Mouse (Mus musculus) forebrain, embryonic 15.5 days (tissue): ENCODE measurements around the gene Arhgef25. TPM values are rescaled to one million over a fixed set of nuclear protein-coding genes. Genes with fewer than 3 reads are reported as not detected.

ENCODE experiments used
- ATAC-seq: fragments of 200-750 bp; cut with Nextera tagmentation; replicated peaks from 2 replicates; pipeline ENCODE4 v1.8.0; 2017; ENCODE audit warnings: mild to moderate bottlenecking, moderate TSS enrichment, moderate library complexity
- H3K27ac ChIP-seq: fragments of 300-500 bp; sonication (generic); replicated peaks from 2 replicates; pipeline ENCODE4 v1.5.1; 2015; ENCODE audit warnings: mild to moderate bottlenecking, inconsistent platforms
- H3K27me3 ChIP-seq: fragments of 300-500 bp; sonication (generic); 2 replicates; pipeline ENCODE4 v1.6.1; 2015; ENCODE audit warnings: inconsistent platforms
- H3K36me3 ChIP-seq: fragments of 300-500 bp; sonication (generic); 2 replicates; pipeline ENCODE4 v1.6.1; 2015; ENCODE audit warnings: mild to moderate bottlenecking, inconsistent platforms
- H3K4me1 ChIP-seq: fragments of 300-500 bp; sonication (generic); 2 replicates; pipeline ENCODE4 v1.6.1; 2015; ENCODE audit warnings: inconsistent platforms
- H3K4me2 ChIP-seq: fragments of 300-500 bp; sonication (generic); replicated peaks from 2 replicates; pipeline ENCODE4 v1.6.1; 2015; ENCODE audit warnings: mild to moderate bottlenecking, inconsistent platforms
- H3K4me3 ChIP-seq: fragments of 300-500 bp; sonication (generic); 2 replicates; pipeline ENCODE4 v1.5.1; 2015; ENCODE audit warnings: mild to moderate bottlenecking, inconsistent platforms
- H3K9ac ChIP-seq: fragments of 300-500 bp; sonication (generic); replicated peaks from 2 replicates; pipeline ENCODE4 v1.6.1; 2015; ENCODE audit warnings: mild to moderate bottlenecking, inconsistent platforms
- H3K9me3 ChIP-seq: fragments of 300-500 bp; sonication (generic); 2 replicates; pipeline ENCODE4 v1.6.1; 2016; ENCODE audit warnings: inconsistent platforms
- WGBS: fragments of 180-500 bp; shearing (Covaris S2); methylation state at CpG from one replicate; pipeline ENCODE4 v1.1.7; 2015; ENCODE audit warnings: mixed read lengths; 5-methylcytosine and 5-hydroxymethylcytosine counted together
- polyA plus RNA-seq: library from polyadenylated mRNA; unstranded; fragments of >200 nt; fragmentation: Nextera tagmentation; extraction: Ambion mirVana; gene quantifications from 2 replicates; pipeline ENCODE4 v1.2.1, GENCODE M21; 2015

Gene Arhgef25
- polyA plus RNA-seq, 1 experiment from 2014 or later, result 32.3 TPM

- no peaks in the 10 kb centered on the region for H3K4me1 ChIP-seq
Observed at GRCm38 (mm10) chr10:127217177-127217576, 27.3 kb upstream of the Arhgef25 start.

GRCm38 (mm10) chr10:127216456-127216855 is 26.6 kb upstream of the Arhgef25 start:
- H3K4me1 ChIP-seq, result 0 out of 2 replicates have a peak, but pooled peaks cover 3% of the 10 kb centered on the region
- 94% methylated on average over 11 of the region's 11 CpGs for WGBS
- ATAC-seq, result no peak
- no peak overlapping the region for H3K9ac ChIP-seq
- no peak overlapping the region for H3K4me3 ChIP-seq
- H3K27ac ChIP-seq, result no peak overlapping the region
- no peaks in the 10 kb centered on the region for H3K27me3 ChIP-seq
- H3K9me3 ChIP-seq, result no peaks in the 10 kb centered on the region
- H3K36me3 ChIP-seq, result no peaks in the 10 kb centered on the region
- H3K4me2 ChIP-seq, result no peak overlapping the region

More at GRCm38 (mm10) chr10:127217177-127217576, 27.3 kb upstream of the Arhgef25 start:
- Histone ChIP-seq H3K27ac (no peak overlapping the region), H3K36me3 (no peaks in the 10 kb centered on the region), H3K9me3 (no peaks in the 10 kb centered on the region), H3K9ac (no peak overlapping the region), H3K4me3 (no peak overlapping the region), H3K4me2 (no peak overlapping the region), H3K27me3 (no peaks in the 10 kb centered on the region)
- ATAC-seq, result no peak

- no peaks in the 10 kb centered on the region for H3K27me3 ChIP-seq
- H3K4me3 ChIP-seq, result no peak overlapping the region
- no peak for ATAC-seq
- H3K27ac ChIP-seq, result no peak overlapping the region
- no peak overlapping the region for H3K9ac ChIP-seq
- 55% methylated on average over 1 of the region's 1 CpGs for WGBS
- no peak overlapping the region for H3K4me2 ChIP-seq
- H3K4me1 ChIP-seq, result peaks cover 19% of the 10 kb centered on the region
- no peaks in the 10 kb centered on the region for H3K9me3 ChIP-seq
- H3K36me3 ChIP-seq, result no peaks in the 10 kb centered on the region
Observed at GRCm38 (mm10) chr10:127214422-127214803, 24.5 kb upstream of the Arhgef25 start.

- H3K9me3 ChIP-seq, result no peaks in the 10 kb centered on the region
- no peaks in the 10 kb centered on the region for H3K36me3 ChIP-seq
- no peak overlapping the region for H3K4me3 ChIP-seq
- no peak overlapping the region for H3K27ac ChIP-seq
- no peak overlapping the region for H3K9ac ChIP-seq
- no peaks in the 10 kb centered on the region for H3K27me3 ChIP-seq
- ATAC-seq, result no peak
- no peak overlapping the region for H3K4me2 ChIP-seq
- H3K4me1 ChIP-seq, result peaks cover 19% of the 10 kb centered on the region
- WGBS, result 83% methylated on average over 13 of the region's 13 CpGs
Observed at GRCm38 (mm10) chr10:127213704-127214421, 24.0 kb upstream of the Arhgef25 start.

- no peak overlapping the region for H3K27ac ChIP-seq
- H3K9me3 ChIP-seq, result no peaks in the 10 kb centered on the region
- no peak overlapping the region for H3K4me2 ChIP-seq
- ATAC-seq, result no peak
- no peak overlapping the region for H3K4me3 ChIP-seq
- peaks cover 19% of the 10 kb centered on the region for H3K4me1 ChIP-seq
- 0 out of 2 replicates have a peak, but pooled peaks cover 4% of the 10 kb centered on the region for H3K36me3 ChIP-seq
- no peaks in the 10 kb centered on the region for H3K27me3 ChIP-seq
- WGBS, result 92% methylated on average over 8 of the region's 8 CpGs
- no peak overlapping the region for H3K9ac ChIP-seq
Observed at GRCm38 (mm10) chr10:127213272-127213671, 23.4 kb upstream of the Arhgef25 start.

- H3K27ac ChIP-seq, result no peak within 1 kb of the TSS; the same call in 1 of the 2 replicates
- peaks cover 19% of the 10 kb centered on the region for H3K4me1 ChIP-seq
- H3K4me2 ChIP-seq, result peak within 1 kb of the TSS; percentile 89
- H3K9me3 ChIP-seq, result no peaks in the 10 kb centered on the region
- peaks cover 14% of the 10 kb centered on the region for H3K36me3 ChIP-seq
- H3K9ac ChIP-seq, result peak within 1 kb of the TSS; percentile 68
- peak within 1 kb of the TSS; percentile 76 for H3K4me3 ChIP-seq
- ATAC-seq, result peak; percentile 97
- under 1% methylated on average over 47 of the region's 47 CpGs for WGBS
- no peaks in the 10 kb centered on the region for H3K27me3 ChIP-seq
Observed at GRCm38 (mm10) chr10:127211414-127211854, 21.6 kb upstream of the Arhgef25 start, which contains the start of gene Pip4k2c. Pip4k2c (minus strand) TSS chr10:127211585.

GRCm38 (mm10) chr10:127210961-127211405 is 21.1 kb upstream of the Arhgef25 start:
- Histone ChIP-seq H3K4me2 (peak overlapping the region; percentile 89), H3K9ac (peak overlapping the region; percentile 68), H3K27ac (no peak overlapping the region; the same call in 1 of the 2 replicates), H3K36me3 (peaks cover 18% of the 10 kb centered on the region), H3K4me3 (peak overlapping the region; percentile 76), H3K27me3 (no peaks in the 10 kb centered on the region), H3K9me3 (no peaks in the 10 kb centered on the region), H3K4me1 (peaks cover 19% of the 10 kb centered on the region)
- WGBS, result under 1% methylated on average over 25 of the region's 25 CpGs
- peak; percentile 69 for ATAC-seq

GRCm38 (mm10) chr10:127209928-127210570 is 20.2 kb upstream of the Arhgef25 start:
- H3K27ac ChIP-seq, result no peak overlapping the region
- WGBS, result 88% methylated on average over 13 of the region's 13 CpGs
- ATAC-seq, result no peak
- H3K27me3 ChIP-seq, result no peaks in the 10 kb centered on the region
- H3K9me3 ChIP-seq, result no peaks in the 10 kb centered on the region
- peak overlapping the region; percentile 89 for H3K4me2 ChIP-seq
- peaks cover 26% of the 10 kb centered on the region for H3K36me3 ChIP-seq
- peak overlapping the region; percentile 76 for H3K4me3 ChIP-seq
- H3K4me1 ChIP-seq, result peaks cover 19% of the 10 kb centered on the region
- H3K9ac ChIP-seq, result no peak overlapping the region

- H3K4me2 ChIP-seq, result no peak overlapping the region
- H3K27ac ChIP-seq, result no peak overlapping the region
- no peaks in the 10 kb centered on the region for H3K9me3 ChIP-seq
- no peak overlapping the region for H3K4me3 ChIP-seq
- H3K4me1 ChIP-seq, result peaks cover 19% of the 10 kb centered on the region
- 88% methylated on average over 4 of the region's 4 CpGs for WGBS
- ATAC-seq, result no peak
- H3K27me3 ChIP-seq, result no peaks in the 10 kb centered on the region
- H3K36me3 ChIP-seq, result peaks cover 32% of the 10 kb centered on the region
- no peak overlapping the region for H3K9ac ChIP-seq
Observed at GRCm38 (mm10) chr10:127208921-127209320, 19.0 kb upstream of the Arhgef25 start.

- H3K9me3 ChIP-seq, result no peaks in the 10 kb centered on the region
- H3K36me3 ChIP-seq, result peaks cover 49% of the 10 kb centered on the region
- no peak overlapping the region for H3K9ac ChIP-seq
- no peak overlapping the region for H3K4me2 ChIP-seq
- no peaks in the 10 kb centered on the region for H3K27me3 ChIP-seq
- no peak for ATAC-seq
- peaks cover 10% of the 10 kb centered on the region for H3K4me1 ChIP-seq
- H3K4me3 ChIP-seq, result no peak overlapping the region
- H3K27ac ChIP-seq, result no peak overlapping the region
- WGBS, result 93% methylated on average over 10 of the region's 10 CpGs
Observed at GRCm38 (mm10) chr10:127205373-127205772, 15.5 kb upstream of the Arhgef25 start.

- no peak overlapping the region for H3K4me2 ChIP-seq
- no peaks in the 10 kb centered on the region for H3K9me3 ChIP-seq
- H3K4me1 ChIP-seq, result peaks cover 2% of the 10 kb centered on the region; the same call in 1 of the 2 replicates
- H3K36me3 ChIP-seq, result peaks cover 55% of the 10 kb centered on the region
- no peak overlapping the region for H3K4me3 ChIP-seq
- 91% methylated on average over 5 of the region's 5 CpGs for WGBS
- H3K27ac ChIP-seq, result no peak overlapping the region
- no peaks in the 10 kb centered on the region for H3K27me3 ChIP-seq
- ATAC-seq, result no peak
- no peak overlapping the region for H3K9ac ChIP-seq
Observed at GRCm38 (mm10) chr10:127204589-127204988, 14.7 kb upstream of the Arhgef25 start.

- WGBS, result 95% methylated on average over 3 of the region's 3 CpGs
Observed at GRCm38 (mm10) chr10:127203106-127203505, 13.2 kb upstream of the Arhgef25 start.

More at GRCm38 (mm10) chr10:127203106-127203505, 13.2 kb upstream of the Arhgef25 start:
- ATAC-seq, result no peak
- H3K4me1 ChIP-seq, result no peaks in the 10 kb centered on the region
- no peak overlapping the region for H3K9ac ChIP-seq
- H3K36me3 ChIP-seq, result peaks cover 64% of the 10 kb centered on the region
- no peak overlapping the region for H3K27ac ChIP-seq
- no peaks in the 10 kb centered on the region for H3K9me3 ChIP-seq
- H3K4me2 ChIP-seq, result no peak overlapping the region
- H3K27me3 ChIP-seq, result no peaks in the 10 kb centered on the region
- H3K4me3 ChIP-seq, result no peak overlapping the region
